Mouse (Mus musculus): ENCODE measurements around the gene 1700030J22Rik. TPM values are rescaled to one million over a fixed set of nuclear protein-coding genes. Genes with fewer than 3 reads are reported as not detected.

1700030J22Rik gene
- polyA plus RNA-seq, 1 experiment from 2014 or later: 0.66 TPM

- ATAC-seq (replicated peaks; ENCODE audit: insufficient number of reproducible peaks, low FRiP score, low TSS enrichment): no peak
- WGBS (ENCODE audit: insufficient replicate concordance): 80% methylated on average over 9 of the region's 9 CpGs
- H3K9me3 ChIP-seq (replicated peaks; ENCODE audit: control insufficient read depth, low read length): no peaks in the 10 kb centered on the region
- H3K9ac ChIP-seq (ENCODE audit: low read depth, low read length): no peak overlapping the region
- no peak overlapping the region for H3K4me2 ChIP-seq
- no peak overlapping the region for H3K4me3 ChIP-seq (ENCODE audit: low read depth, low read length)
- peaks cover 20% of the 10 kb centered on the region; the same call in 1 of the 2 replicates for H3K36me3 ChIP-seq (ENCODE audit: control insufficient read depth, insufficient read depth, low read length)
- H3K4me1 ChIP-seq (ENCODE audit: control insufficient read depth, insufficient read depth, low read length): no peaks in the 10 kb centered on the region
- H3K27ac ChIP-seq (ENCODE audit: low read depth, low read length): no peak overlapping the region
- no peaks in the 10 kb centered on the region for H3K27me3 ChIP-seq (ENCODE audit: control insufficient read depth, insufficient read depth, low read length)
Measured at GRCm38 (mm10) chr8:116927880-116928279, 50.9 kb downstream of the 1700030J22Rik start.

- Histone ChIP-seq H3K27me3 (ENCODE audit: control insufficient read depth, insufficient read depth, low read length) (no peaks in the 10 kb centered on the region), H3K4me1 (ENCODE audit: control insufficient read depth, insufficient read depth, low read length) (no peaks in the 10 kb centered on the region; the same call in 1 of the 2 replicates), H3K36me3 (ENCODE audit: control insufficient read depth, insufficient read depth, low read length) (0 out of 2 replicates have a peak, but pooled peaks cover 6% of the 10 kb centered on the region), H3K27ac (ENCODE audit: low read depth, low read length) (no peak overlapping the region), H3K9ac (ENCODE audit: low read depth, low read length) (no peak overlapping the region), H3K4me3 (ENCODE audit: low read depth, low read length) (no peak overlapping the region), H3K9me3 (replicated peaks; ENCODE audit: control insufficient read depth, low read length) (no peaks in the 10 kb centered on the region), H3K4me2 (no peak overlapping the region)
- ATAC-seq (replicated peaks; ENCODE audit: insufficient number of reproducible peaks, low FRiP score, low TSS enrichment): no peak
- WGBS (ENCODE audit: insufficient replicate concordance): 79% methylated on average over 8 of the region's 8 CpGs
Measured at GRCm38 (mm10) chr8:116923526-116923925, 55.2 kb downstream of the 1700030J22Rik start.

GRCm38 (mm10) chr8:116922060-116922757, 56.5 kb downstream of the 1700030J22Rik start:
- ATAC-seq (replicated peaks; ENCODE audit: insufficient number of reproducible peaks, low FRiP score, low TSS enrichment): no peak
- WGBS (ENCODE audit: insufficient replicate concordance): 29% methylated on average over 17 of the region's 17 CpGs

DNA sequence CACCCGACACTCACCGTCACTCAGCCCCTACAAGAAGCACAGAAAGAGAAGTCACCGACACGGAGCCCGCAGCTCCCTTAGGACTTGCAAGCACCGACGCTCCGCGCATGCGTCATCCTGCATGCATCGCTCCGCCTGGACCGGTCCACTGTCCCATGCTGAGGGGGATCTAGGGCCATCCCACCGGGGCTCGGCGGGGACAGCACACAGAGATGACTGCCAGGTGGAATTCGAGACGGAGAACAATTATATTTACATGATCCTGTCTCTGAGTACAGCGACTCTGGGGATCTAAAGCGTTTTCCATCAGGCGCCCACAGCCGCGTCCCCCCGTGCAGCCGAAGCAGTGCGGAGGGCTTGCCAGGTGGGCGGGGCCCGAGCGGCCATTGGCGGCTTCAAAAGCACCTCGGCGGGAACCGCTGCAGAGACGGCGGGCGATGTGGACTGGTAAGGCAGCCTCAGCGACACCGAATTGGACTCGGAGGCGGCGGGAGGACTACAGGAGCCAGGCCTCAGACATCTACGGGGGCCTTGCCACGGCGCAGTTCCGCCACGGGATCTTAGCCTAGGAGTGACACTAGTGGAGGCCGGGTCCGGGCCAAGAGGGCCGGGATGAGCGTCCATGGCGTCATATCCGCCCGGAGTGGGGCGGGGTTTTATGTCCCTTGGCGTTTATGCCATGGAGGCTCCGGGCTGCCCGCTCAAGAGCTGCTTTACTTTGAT, 57.3 kb downstream of the 1700030J22Rik start, which contains the start of the genes Cmc2 and Cenpn:
Gene Cmc2 (minus strand): TSS at position 119 of the 723 bp plus-strand sequence.
Gene Cenpn (plus strand): TSS at position 394 of the 723 bp plus-strand sequence.
- peak within 1 kb of the TSS; percentile 77 for H3K4me3 ChIP-seq (ENCODE audit: low read depth, low read length)
- H3K9ac ChIP-seq (ENCODE audit: low read depth, low read length): peak within 1 kb of the TSS; percentile 76
- no peaks in the 10 kb centered on the region; the same call in 1 of the 2 replicates for H3K4me1 ChIP-seq (ENCODE audit: control insufficient read depth, insufficient read depth, low read length)
- H3K4me2 ChIP-seq: peak within 1 kb of the TSS; percentile 65
- H3K27me3 ChIP-seq (ENCODE audit: control insufficient read depth, insufficient read depth, low read length): no peaks in the 10 kb centered on the region
- H3K27ac ChIP-seq (ENCODE audit: low read depth, low read length): peak within 1 kb of the TSS; percentile 84
- WGBS (ENCODE audit: insufficient replicate concordance): under 1% methylated on average over 57 of the region's 57 CpGs
- no peaks in the 10 kb centered on the region; the same call in 1 of the 2 replicates for H3K36me3 ChIP-seq (ENCODE audit: control insufficient read depth, insufficient read depth, low read length)
- peak; percentile 95 for ATAC-seq (replicated peaks; ENCODE audit: insufficient number of reproducible peaks, low FRiP score, low TSS enrichment)
- H3K9me3 ChIP-seq (replicated peaks; ENCODE audit: control insufficient read depth, low read length): no peaks in the 10 kb centered on the region

More at GRCm38 (mm10) chr8:116922060-116922757, 56.5 kb downstream of the 1700030J22Rik start:
- Histone ChIP-seq H3K4me3 (ENCODE audit: low read depth, low read length) (peak overlapping the region; percentile 77), H3K27me3 (ENCODE audit: control insufficient read depth, insufficient read depth, low read length) (no peaks in the 10 kb centered on the region), H3K4me2 (peak overlapping the region; percentile 65), H3K4me1 (ENCODE audit: control insufficient read depth, insufficient read depth, low read length) (no peaks in the 10 kb centered on the region; the same call in 1 of the 2 replicates), H3K9ac (ENCODE audit: low read depth, low read length) (peak overlapping the region; percentile 76), H3K27ac (ENCODE audit: low read depth, low read length) (peak overlapping the region; percentile 35; the same call in 1 of the 2 replicates), H3K36me3 (ENCODE audit: control insufficient read depth, insufficient read depth, low read length) (no peaks in the 10 kb centered on the region), H3K9me3 (replicated peaks; ENCODE audit: control insufficient read depth, low read length) (no peaks in the 10 kb centered on the region)

DNA sequence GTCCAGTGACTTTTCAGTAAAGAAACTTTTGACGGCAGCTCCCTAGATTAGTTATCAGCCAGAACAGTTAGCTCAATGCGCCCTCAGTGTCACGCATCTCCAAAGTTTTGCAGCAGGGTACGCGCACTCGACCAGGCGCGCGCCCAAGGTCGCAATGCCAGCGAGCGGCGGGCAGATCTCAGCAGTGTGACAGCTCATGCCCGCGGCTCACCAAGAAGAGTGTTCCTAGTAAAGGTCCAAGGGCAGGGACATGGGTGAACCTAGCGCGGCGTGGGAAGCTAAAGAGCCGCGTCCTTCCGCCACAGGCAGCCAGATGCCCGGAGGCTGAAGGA, 57.8 kb downstream of the 1700030J22Rik start:
- Histone ChIP-seq H3K4me3 (ENCODE audit: low read depth, low read length) (peak overlapping the region; percentile 77), H3K27ac (ENCODE audit: low read depth, low read length) (peak overlapping the region; percentile 84), H3K4me2 (peak overlapping the region; percentile 65), H3K9ac (ENCODE audit: low read depth, low read length) (peak overlapping the region; percentile 76), H3K4me1 (ENCODE audit: control insufficient read depth, insufficient read depth, low read length) (no peaks in the 10 kb centered on the region; the same call in 1 of the 2 replicates), H3K36me3 (ENCODE audit: control insufficient read depth, insufficient read depth, low read length) (no peaks in the 10 kb centered on the region; the same call in none of the 2 replicates), H3K9me3 (replicated peaks; ENCODE audit: control insufficient read depth, low read length) (no peaks in the 10 kb centered on the region), H3K27me3 (ENCODE audit: control insufficient read depth, insufficient read depth, low read length) (no peaks in the 10 kb centered on the region)
- 0% methylated on average over 22 of the region's 22 CpGs for WGBS (ENCODE audit: insufficient replicate concordance)
- peak; percentile 60 for ATAC-seq (replicated peaks; ENCODE audit: insufficient number of reproducible peaks, low FRiP score, low TSS enrichment)

Other genes with a start within 250 kb of the 1700030J22Rik start
- gene Cdyl2, start 246.0 kb downstream of the 1700030J22Rik start, polyA plus RNA-seq (2014; fragmentation: Nextera tagmentation; extraction: Ambion mirVana): 4.5 and 4.8 TPM in 2 replicates
- 102 and 113 TPM in 2 replicates for gene Cmc2, start 57.5 kb downstream of the 1700030J22Rik start, polyA plus RNA-seq (2014; fragmentation: Nextera tagmentation; extraction: Ambion mirVana)
- 32.8 and 34.0 TPM in 2 replicates for gene Cenpn, start 57.2 kb downstream of the 1700030J22Rik start, polyA plus RNA-seq (2014; fragmentation: Nextera tagmentation; extraction: Ambion mirVana)
- 8.9 and 10.5 TPM in 2 replicates for gene Atmin, start 35.6 kb downstream of the 1700030J22Rik start, polyA plus RNA-seq (2014; fragmentation: Nextera tagmentation; extraction: Ambion mirVana)
- 91.7 and 95.2 TPM in 2 replicates for gene Gcsh, start 14.6 kb upstream of the 1700030J22Rik start, polyA plus RNA-seq (2014; fragmentation: Nextera tagmentation; extraction: Ambion mirVana)
- 0.03 TPM in 1 of 2 replicates, not detected in the other for gene Pkd1l2, start 103.5 kb upstream of the 1700030J22Rik start, polyA plus RNA-seq (2014; fragmentation: Nextera tagmentation; extraction: Ambion mirVana)
- gene Bco1, start 116.9 kb upstream of the 1700030J22Rik start, polyA plus RNA-seq (2014; fragmentation: Nextera tagmentation; extraction: Ambion mirVana): 0.08 and 0.49 TPM in 2 replicates
- gene Gan, start 179.2 kb upstream of the 1700030J22Rik start, polyA plus RNA-seq (2014; fragmentation: Nextera tagmentation; extraction: Ambion mirVana): 1.4 and 1.7 TPM in 2 replicates

All from heart, embryonic 11.5 days (tissue).